Mouse (Mus musculus): ENCODE results near the gene Hps5.

The Hps5 gene

DNA sequence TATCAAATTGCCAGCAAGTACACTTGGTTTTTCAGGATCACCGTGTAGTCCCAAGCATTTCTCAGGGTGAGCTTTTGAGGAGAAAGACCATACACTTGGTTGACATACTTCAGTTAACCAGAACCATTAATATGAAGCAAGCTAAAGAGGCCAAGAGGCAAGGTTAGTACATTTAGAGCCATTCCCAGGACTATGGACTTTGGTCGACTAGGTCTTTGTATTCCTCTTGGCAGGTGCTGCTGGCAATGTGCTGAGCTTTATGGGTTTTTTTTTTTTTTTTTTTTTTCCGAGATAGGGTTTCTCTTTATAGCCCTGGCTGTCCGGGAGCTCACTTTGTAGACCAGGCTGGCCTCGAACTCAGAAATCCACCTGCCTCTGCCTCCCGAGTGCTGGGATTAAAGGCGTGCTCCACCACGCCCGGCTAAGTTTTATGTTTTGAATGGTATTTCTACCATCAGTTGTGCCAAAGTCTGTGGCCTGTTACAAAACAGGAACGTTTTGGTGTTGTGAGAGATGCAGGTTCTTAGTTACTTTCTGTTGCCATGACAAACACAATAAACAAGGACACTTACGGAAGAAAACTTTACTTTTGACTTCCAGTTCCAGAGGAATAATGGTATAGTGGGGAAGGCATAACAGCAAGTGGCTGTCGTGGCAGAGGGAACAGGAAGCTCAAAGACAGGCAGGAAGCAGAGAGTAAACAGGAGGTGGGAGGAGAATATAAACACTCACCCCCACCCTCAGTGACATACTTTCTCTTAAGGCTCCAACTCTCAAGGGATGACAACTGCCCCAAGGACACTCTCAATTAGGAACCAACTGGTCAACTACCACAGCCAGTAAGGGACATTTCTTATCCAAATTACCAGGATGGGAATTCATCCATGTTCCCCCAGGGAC, 57.1 kb downstream of the Hps5 start:
- DNase-seq (ENCODE audit: low spot score in 2 of 2), result no peak

DNA sequence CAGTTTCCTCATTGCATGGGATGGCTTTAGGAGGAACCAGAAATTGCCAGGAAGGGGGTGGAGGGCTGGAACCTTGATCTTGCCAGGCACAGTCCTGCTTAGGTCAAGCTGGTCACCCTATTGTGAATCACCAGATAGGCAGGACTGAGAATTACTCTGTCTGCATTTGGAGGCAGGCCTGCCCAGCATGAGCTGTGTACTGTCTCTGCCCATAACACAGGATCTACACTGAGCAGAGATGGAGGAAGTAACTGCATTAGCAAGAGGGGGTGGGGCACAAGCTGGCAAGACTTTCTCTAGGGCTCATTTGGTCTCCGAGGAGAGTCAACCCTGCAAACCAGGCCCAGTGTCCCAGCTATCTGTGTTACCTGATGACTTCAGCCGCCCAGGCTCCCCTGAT, 60.9 kb downstream of the Hps5 start:
- no peak for DNase-seq (ENCODE audit: low spot score in 2 of 2)

DNA sequence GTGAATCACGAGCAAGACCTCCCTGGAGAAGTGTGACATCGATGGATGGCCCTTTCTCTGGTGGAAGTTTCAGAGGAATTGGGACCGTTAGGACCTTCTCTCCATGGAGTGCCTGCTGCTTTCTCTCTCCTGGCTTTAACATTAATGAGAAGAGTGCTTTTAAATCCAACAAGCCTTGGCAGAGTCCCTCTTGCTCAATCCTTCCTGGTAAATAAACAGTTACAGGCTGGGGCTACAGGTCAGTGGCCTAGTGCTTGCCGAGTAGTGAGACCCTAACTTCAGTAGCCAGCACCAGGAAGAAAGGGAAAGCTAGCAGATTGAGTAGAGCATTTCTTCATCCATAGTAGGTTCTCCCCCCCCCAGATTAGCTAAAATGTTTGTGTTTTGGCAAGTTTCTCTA, 63.4 kb downstream of the Hps5 start, which contains the start of gene Saa4:
TSS of gene Saa4 (minus strand) at position 146 of the 400 bp plus-strand sequence.
- no peak for DNase-seq (ENCODE audit: low spot score in 2 of 2)

DNA sequence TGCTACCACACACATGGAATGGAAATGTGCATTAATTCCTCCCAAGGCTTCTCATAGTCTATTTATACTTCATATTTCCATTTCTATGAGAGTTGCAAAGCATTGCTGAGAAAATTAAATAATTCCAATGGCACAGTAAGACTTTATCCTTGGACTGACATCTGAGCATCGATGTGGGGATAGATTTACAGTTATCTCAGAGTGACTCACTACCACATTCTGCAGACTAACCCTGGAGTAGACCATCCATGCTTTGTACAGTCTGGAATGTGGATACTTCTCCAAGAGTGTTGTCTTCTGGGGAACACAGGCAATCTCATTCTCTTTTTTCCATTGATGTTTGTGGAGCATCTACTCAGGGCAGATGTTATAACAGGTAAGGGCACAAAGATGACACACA, 68.3 kb downstream of the Hps5 start:
- no peak for DNase-seq (ENCODE audit: low spot score in 2 of 2)

DNA sequence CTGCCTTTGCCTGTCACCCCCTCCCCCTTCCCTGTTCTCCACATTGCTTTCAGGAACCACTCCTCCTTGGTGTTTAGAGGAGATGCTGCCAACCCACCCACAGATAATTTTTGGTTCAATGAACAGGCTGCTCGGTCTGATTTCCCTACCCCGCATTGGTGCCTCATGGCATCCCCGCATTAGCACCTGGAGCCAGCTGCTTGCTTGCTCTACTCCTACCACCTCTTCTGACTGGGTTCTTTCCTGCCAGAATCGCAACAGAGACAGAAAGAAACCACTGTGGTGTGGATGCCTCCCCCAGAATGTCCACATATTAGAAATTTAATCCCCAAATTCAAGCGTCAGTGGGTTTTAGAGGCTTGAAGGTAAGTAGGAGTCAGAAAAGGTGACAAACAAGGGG, 71.5 kb downstream of the Hps5 start:
- no peak for DNase-seq (ENCODE audit: low spot score in 2 of 2)

DNA sequence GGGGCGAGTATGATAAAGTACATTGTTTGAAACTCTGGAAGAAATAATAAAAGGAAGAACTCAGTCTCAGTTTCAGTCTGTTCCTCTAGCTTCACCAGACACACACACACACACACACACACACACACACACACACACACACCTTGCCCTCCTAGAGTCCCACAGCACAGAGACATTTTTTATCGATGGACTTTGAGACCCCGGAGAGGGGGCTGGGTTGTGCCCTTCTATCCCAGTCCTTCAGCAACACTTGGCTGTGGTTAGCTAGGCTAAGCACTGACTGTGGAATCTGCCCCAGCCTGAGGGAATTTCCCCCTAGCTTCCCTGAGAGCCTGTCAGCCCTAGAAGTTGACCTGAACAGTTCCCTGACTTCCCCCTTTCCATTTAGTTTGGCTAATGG, 72.0 kb downstream of the Hps5 start:
- DNase-seq (ENCODE audit: low spot score in 2 of 2), result no peak

DNA sequence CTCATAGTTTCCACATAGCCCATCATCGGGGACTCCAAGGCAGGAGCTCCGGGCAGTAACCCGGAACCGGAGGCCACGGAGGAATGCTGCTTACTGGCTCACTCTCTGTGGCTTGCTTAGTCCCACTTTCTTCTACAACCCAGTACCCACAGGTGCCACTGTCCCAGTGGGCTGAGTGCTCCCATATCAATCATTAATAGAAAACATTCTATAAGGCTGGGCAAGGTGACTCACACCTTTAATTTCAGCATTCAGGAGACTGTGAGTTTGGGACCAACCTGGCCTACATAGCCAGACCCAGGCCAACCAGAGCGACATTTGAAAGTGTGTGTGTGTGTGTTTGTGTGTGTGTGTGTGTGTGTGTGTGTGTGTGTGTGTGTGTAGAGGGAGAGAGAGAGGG, 72.5 kb downstream of the Hps5 start:
- no peak for DNase-seq (ENCODE audit: low spot score in 2 of 2)

DNA sequence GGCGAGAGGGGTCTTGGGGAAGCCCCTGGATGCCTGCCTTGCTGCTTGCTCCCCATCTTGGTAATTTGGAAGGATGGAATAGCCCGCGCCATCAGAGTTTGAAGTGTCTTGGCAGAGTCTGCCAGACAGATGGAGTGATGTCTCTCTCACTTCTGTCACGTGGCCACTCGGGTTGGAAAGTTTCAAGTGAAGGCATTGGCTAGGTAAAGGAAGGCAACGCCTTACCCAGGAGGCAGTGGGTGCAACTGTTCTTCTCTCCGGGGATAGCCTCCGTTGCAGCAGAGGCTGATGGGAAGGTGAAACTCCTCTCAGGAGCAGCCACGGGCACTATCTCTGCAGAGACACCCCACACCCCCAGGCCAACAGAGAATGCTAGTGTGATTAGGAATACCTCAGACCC, 75.4 kb downstream of the Hps5 start:
- DNase-seq (ENCODE audit: low spot score in 2 of 2), result no peak

DNA sequence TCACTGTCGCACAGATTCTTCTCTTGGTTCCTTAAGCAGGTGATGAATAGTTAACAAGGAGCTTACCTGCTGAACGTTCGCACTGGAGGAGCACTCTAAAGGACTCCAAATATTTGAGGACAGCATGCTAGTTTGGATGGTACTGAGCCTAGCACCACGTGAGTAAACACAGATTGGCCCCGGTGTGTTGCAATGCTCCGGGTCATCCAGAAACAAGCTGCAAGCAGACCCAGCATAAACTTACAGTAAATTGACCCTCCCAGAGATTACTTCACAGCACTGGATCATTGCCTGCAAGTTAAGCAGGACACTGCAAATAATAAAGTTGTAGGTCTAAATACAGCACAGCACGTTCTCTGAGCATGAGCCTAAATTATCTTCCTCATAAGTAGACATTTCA, 76.3 kb downstream of the Hps5 start:
- no peak for DNase-seq (ENCODE audit: low spot score in 2 of 2)

DNA sequence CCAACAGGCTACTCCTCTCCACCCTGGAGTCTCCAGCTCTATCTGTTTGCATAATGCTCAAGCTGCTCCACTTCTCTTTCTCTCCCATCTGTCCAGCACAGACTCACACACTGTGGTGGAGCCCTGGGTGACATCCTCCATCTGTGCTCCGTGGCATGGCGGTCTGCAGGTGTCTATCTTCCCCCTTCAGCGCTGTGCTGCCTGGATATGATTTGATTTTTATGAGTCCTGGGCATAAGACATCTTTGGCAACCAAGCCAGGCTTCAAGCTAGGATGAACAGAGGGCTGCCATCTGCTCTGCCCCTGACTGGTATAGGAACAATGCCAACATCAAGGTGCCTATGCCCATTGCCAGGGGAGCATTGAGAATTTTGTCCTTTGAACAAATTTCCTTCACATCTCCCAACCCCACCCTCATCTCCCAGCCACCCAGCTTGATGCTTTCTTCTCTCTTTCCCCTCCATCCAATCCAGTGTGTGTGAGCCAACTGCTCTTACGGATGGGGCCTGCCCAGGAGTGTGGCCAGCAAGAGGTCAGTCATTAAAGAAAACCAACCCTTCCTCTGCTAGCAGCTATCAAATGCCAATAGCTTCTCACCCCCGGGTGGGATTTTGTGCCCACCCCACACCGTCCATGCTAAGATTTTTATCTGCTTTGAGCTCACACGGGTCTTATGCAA, 77.1 kb downstream of the Hps5 start:
- no peak for DNase-seq (ENCODE audit: low spot score in 2 of 2)

DNA sequence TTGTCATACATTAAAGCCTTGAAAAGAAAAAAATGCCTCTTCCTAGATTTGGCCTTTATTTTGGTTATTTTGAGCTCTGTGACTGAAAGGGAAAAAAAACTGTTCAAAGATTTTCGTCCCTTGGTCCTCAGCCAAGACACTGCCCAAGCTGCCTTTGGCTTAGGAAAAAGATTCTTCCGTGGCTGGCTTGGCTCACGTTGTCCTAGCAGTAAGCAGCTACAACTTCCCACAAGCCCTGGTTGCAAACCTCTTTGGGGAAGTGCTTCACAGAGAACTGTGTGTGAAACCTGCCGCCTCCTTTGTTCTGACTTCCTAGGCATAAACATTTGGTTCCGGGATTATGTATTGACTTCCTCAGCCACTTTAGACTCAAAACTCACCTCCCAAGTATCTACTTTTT, 79.0 kb downstream of the Hps5 start:
- no peak for DNase-seq (ENCODE audit: low spot score in 2 of 2)

DNA sequence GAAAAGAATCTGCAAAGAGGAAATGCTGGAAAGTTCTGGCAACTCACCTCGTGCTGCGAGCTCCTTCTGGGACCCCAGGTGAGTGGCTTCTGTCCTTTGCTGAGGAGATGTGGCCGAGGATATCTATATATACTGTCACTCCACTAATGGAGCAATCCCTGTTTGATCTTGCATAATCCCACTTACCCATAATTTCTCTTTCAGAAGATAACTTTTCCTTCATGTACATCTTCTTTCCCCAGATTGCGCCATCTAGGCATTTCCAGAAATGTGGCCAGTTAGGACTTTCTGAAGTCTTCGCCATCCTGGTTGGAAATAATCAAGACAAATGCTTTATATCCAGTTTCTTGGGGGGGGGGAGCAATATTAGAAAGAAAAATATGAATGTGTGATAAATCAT, 80.3 kb downstream of the Hps5 start, which contains the start of gene Saa3:
TSS of gene Saa3 (minus strand) at position 101 of the 400 bp plus-strand sequence.
- DNase-seq (ENCODE audit: low spot score in 2 of 2), result no peak

DNA sequence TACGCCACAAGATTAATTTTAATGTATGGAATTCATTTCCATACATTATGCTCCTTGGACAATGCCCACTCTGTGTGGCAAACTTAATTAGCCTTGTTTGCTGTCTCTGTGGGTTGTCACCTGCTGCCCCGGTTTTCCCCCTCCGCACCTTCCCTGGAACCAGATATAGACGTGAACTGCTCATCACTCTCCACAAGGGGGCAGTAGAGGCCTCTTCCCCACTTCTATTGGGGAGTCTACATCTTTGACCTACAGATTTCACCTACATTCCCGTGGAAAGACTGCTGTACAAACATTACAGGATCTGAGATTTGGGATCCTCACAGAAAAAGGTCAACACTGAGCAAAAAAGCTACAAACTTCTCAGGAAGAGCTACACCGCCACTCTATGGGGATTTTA, 81.3 kb downstream of the Hps5 start:
- peak; percentile 31 to 58 for DNase-seq (ENCODE audit: low spot score in 2 of 2)

DNA sequence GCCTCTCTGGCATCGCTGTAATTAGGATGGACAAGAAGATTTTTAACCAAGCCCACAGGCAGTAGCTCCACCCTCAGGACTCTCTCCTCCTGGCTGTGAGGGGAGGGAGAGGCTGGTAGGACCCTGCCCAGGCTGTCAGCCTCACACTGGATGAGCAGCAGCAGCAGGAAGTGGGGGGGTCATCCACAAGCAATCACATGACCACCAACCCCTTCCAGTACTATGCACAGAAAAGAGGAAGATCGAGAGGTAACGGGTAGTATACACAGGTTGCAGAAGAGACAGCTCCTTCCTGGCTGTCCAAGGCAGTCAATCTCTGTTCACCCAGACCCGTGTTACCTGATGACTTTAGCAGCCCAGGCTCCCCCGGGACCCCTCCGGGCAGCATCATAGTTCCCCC, 83.6 kb downstream of the Hps5 start:
- no peak for DNase-seq (ENCODE audit: low spot score in 2 of 2)
